Mouse (Mus musculus) gastrocnemius, postnatal 36 days (tissue): ENCODE results near the gene Faap20. TPM values are rescaled to one million over a fixed set of nuclear protein-coding genes. Genes with fewer than 3 reads are reported as not detected.

Source experiments
- DNase-seq, 2 experiments: peaks; one replicate each; pipeline ENCODE4 v3.0.0; 2022
- intact Hi-C: fragments of 180-260 bp; cut with DNase I; formaldehyde crosslinking; loops from one replicate; pipeline ENCODE4 v1.15.1; 2025
- total RNA-seq, 2 experiments: library from RNA; stranded (reverse); gene quantifications; 2 replicates each; pipeline ENCODE4 v1.2.3; 2021

The Faap20 gene
- total RNA-seq, 2 experiments from 2014 or later = 3.1 to 4.7 TPM

DNA sequence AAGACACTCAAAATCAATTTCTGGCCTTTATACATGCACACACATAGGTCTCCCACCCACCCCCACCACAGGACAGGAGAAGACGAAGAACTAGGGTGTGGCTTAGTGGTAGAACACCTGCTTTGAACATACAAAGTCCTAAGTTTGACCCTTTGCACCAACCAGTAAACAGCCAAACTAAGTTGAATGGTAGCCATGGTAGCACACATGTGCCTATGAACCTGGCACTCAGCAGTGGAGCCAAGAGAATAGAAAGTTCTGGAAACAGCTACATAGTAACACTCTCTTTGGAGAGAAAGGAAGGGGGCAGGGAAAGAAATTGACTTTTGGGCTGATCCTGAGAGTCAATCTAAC, 31.1 kb downstream of the Faap20 start:
- intact Hi-C loops = no loop called here
- no peak for DNase-seq

DNA sequence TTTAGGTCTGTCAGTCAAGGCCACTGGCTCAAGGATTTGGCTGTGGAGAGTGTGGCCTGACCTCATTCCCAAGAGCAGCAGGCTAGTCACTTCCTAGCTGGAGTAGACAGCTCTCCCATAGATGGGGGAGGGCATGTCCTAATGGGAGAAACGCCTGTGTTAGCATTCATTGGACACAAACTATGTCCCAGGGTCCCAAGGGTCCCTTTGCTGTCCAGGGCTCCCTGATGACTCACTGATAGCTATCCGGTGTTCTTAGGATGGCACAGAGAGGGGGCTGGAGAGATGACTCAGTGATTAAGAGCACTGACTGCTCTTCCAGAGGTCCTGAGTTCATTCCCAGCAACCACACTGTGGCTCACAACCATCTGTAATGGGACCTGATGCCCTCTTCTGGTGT, 31.6 kb downstream of the Faap20 start:
- intact Hi-C loops = no loop called here
- DNase-seq = no peak

DNA sequence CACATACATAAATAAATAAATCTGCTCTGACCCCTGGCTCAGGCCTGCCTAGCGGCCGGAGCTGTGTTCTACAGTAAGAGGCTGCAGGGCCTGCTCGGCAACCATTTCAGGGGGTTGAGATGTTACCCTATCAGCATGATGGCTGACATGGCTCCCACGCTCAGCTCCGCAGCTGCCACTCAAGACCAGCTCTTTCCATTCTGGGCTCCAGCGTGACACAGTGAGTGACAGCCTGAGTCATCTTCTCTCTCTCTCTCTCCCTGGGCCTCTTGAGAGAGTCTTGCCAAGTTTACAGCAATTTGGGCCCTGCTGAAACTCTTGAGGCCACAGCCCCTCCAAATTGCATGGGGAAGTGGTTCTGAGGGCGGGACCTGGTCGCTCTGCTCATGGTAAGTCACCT, 32.0 kb downstream of the Faap20 start:
- intact Hi-C loops = no loop called here

DNA sequence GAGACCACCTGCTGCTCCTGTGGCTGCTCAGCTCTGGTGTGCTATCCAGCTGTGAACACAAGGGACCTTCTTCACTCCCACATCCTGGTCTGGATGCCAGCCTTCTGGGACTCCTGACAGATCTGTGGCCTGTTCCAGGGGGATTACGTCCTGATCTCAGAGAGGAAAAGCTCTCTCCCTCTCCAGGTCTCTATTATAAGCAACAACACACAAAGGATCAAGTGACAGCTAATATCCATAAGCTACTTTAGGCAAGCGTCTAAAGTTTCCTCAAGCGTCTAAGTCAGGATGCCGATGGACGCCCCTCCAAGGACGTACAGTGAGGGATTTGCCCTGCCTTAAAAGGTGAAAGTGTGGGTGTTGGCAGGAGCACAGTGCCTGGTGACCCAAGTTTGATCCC, 32.6 kb downstream of the Faap20 start:
- no peak for DNase-seq
- intact Hi-C loops = no loop called here

More for the DNA sequence above, 32.0 kb downstream of the Faap20 start:
- DNase-seq = no peak

DNA sequence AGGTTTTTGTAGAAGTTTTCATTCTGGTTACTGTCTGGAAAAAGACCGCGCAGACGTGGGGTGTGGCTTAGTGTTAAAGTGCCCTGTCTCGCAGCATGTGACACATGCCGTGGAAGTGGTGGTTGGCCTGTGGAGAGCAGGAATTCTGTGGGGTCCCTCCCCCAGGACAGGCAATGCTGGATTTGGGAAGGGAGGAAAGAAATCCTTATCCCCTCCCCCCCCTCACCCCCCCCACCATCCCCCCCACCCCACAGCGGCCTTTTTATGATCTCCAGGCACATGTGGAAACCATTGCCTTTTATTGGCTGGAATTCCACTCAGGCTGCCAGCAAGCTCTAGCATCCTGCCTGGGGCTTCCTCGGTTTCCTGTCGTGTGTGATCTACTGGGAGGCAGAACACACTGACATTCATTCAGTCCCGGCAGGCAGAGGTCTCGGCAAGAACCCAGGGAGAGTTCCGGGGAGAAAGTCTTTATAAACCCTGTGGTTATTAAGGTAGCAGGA, 33.5 kb downstream of the Faap20 start:
- intact Hi-C loops = no loop called here
- DNase-seq = no peak

DNA sequence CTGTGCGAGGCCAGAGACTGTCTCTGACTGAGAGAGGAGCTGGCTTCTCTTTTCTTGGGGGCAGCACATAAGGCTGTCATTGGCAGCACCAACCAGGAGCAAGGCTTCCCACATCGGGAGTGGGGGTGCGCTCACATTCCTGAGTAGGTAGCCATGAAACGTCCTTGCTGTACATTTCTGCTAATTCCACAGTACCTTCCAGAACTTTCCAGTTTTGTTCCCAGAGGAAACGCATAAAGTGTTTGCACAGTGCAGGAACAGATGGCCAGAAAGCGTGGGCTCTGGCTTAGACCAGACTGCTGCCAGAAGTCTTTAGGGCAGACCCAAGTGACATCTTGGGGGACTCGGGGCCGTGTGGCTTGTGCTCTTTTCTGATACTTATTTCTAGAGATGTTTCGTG, 34.0 kb downstream of the Faap20 start:
- DNase-seq = no peak
- intact Hi-C loops = no loop called here

DNA sequence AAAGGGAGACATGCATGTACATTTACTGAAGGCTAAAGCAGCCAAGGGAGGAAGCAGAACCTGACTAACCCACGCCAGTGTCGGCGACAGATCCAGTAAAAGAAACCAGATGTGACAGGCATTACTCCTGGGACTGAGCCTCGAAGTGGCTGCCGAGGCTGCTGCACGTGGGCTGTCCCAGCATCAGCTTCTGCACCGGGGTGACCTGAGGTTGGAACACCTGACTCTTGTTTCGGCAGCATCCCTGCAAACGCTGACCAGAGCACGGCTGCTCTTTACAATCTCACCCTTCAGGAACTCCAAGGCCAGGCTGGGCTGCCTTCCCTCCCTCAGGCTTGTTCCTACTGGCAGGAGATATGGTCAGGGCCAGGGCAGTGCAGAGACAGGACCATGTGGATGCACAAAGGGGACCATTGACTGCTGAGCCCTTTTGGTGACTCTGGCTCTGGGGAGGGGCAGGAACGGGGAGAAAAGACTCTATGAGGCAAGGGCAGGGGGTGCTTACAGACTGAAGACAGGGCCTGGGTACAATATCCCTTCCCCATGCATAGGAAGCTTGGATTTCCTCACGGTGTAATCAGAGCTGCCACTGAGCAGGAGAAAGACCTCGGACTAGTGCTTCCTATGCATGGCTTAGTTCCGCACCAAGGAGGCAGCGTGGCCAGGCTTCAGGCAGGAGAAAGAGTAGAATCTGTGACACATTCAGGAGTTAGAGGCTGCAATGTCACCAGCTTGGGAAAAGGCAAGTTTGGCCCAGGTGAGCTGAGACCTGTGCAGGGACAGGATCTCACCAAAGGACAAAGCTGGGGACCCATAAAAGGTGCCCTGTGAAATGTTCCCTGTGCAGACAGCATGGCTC, 35.1 kb downstream of the Faap20 start:
- intact Hi-C loops = no loop called here

DNA sequence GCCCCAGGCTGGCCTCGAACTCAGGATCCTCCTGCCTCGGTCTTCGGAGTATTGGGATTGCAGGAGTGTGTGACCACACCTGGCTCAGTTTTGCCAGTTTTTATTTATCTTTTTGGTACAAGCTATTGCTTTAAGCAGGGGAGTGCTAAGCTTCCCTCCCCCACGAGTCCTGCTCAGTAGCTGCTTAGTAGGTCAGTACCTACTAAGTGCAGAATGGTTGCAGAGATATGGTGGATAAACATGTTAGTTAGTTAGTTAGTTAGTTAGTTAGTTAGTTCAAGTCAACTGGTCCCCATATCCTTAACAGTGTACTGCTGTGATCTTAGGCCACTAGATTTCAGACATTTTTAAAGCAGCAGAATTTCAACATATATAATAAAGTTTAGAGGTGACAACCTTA, 36.5 kb downstream of the Faap20 start:
- intact Hi-C loops = no loop called here
- DNase-seq = no peak

More for the DNA sequence above, 35.1 kb downstream of the Faap20 start:
- DNase-seq = no peak

DNA sequence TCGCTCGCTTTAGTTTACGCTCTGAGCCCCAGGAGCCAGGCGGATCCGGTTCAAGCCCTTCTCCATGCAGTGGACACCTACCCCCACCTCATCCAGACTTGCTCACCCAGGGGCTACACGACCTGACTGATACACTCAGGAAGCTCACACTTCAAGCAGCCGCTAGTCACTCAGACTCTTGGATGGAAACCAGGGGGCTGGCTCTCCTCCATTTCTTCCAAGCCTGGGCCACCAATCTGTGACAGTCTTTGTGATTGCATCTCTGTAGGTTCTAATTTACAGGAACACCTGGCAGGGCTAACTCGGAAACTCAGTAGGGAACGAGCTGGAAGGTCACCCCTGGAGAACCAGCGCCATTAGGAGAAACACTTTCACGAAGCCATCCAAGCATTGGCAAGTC, 38.1 kb downstream of the Faap20 start:
- no peak for DNase-seq
- intact Hi-C loops = no loop called here

DNA sequence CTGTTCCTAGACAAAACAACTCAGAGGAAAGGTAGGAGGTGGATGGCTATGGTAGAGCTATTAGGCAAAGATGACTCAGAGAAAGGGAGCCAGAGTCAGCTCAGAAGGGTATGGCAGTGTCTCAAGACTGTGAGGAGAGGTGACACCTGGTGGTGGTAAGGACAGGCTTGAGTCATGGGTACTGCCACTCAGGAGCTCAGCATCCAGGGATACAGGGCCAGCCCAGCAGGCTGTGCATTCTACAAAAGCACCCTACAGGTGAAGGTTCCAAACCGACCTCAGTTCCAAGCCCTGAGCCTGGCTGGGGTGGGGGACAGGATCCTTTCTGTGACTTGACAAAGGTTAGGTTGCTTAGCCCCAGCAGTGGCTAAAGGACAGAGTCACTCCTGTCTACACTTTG, 39.0 kb downstream of the Faap20 start:
- no peak for DNase-seq
- intact Hi-C loops = no loop called here

DNA sequence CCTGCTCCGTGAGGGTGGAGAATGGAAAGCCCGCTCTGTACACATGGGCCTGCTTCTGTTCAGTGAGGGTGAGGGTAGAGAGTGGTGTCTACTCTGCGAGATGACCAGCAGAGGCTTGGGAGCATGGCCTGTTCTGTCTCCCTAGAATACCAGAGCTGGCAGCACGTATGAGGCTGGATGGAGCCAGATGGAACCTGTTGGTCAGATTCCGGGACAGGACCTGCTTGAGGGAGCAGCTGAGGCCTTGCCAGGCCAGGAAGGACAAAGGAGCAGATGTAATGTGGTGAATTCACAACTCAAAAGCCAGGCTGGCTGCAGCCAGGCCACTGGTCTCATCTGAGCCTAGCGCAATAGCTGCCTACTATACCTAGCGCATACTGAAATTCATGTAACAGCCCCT, 40.4 kb downstream of the Faap20 start:
- intact Hi-C loops = no loop called here
- DNase-seq = no peak

DNA sequence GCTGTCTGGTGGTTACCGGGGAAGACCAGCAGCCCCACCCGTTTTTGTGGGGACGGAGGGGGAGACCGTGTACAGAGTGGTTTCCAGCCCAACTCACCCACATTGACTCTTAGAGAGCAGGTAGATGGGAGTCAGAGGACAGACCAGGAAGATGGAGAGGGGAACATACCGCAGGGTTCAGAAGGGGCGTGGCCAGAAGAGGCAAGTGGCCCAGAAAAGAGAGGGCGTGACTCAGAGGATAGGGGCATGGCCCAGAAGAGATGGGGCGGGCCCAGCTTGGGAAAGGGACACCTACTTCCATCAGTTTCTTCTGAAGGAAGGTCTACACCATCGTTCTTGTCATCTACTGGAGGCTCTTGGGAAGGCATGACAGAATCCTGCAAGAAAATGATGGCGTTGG, 43.3 kb downstream of the Faap20 start:
- intact Hi-C loops = no loop called here

DNA sequence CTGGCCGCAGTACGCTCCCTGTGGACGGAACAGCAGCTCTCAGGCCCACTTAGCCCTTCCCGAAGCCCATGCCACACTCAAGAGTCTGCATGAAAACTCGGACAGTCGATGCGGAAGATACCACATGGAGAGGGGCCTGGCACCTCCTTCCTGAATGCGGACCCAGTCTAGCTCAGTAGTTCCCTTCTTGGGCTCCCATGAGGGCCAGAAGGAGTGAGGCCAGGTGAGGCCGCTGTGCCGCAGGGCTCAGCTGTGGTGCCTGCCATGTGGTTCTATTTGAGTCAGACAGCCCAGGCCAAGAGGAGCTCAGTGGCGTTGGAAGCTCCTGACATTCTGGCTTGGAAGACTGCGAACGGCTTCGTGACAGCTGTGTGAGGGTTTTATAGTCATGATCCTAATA, 44.8 kb downstream of the Faap20 start:
- DNase-seq = no peak
- intact Hi-C loops = no loop called here

More for the DNA sequence above, 43.3 kb downstream of the Faap20 start:
- no peak for DNase-seq

DNA sequence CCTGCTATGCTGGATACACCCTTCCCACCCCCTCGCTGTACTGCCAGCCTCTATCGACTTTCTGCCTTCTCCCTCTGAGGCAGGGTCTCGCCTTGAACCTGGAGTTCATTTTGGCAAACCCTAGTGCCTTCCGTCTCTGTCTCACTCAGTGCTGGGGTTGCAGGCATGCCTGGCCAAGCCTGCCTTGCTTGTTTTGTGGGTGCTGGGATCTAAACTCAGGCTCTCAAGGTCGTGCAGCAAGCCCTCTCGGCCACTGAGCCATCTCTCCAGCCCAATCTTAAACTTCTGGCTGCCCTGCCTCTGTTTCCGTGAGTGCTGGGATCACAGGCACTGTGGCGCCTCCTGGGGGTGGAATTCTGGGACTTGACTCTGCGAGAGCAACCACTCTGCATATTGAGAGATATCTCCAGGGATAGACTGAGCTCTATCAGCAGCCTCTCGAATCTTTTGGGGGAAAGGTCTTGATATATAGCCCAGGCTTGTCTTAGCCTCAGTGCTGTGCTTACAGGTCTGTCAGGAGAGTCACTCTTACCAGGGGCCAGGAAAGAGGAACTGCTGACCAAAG, 45.5 kb downstream of the Faap20 start:
- intact Hi-C loops = no loop called here
- DNase-seq = no peak

DNA sequence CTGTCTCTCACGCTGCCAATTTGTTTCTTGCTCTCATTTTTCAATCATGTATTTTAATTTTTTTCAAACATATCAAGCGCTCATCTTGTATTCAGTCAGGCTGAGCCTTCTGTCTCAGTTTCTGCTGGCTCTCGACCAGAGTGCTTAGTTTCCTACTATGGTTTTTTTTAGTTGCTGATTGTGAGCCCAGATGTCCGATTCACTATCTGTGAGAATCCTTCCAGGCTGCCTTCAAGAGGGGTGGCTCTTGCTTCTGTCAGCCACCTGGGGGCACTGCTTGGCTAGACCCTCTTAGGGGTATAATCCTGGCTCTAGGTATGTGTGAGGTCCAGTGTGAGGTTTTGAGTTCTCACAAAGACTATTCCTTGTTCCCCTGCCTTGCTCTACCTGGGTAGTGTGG, 46.4 kb downstream of the Faap20 start:
- DNase-seq = no peak
- intact Hi-C loops = no loop called here

DNA sequence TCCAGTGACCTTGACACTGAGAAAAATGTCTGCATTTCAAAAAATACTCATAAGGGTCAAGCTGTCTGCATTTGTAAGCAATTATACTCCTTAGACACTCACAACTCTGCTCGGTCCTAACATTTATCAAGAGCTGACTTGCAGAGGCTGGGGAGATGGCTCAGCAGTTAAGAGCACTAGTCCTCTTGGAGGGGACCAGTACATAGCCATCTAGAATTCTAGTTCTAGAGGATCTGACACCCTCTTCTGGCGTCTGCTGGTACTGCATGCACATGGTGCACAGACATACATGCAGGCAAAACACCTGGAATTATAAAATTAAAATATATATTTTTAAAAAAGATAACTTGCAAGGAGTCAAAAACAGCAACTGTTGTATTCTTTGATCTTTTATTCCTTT, 47.5 kb downstream of the Faap20 start:
- intact Hi-C loops = no loop called here

DNA sequence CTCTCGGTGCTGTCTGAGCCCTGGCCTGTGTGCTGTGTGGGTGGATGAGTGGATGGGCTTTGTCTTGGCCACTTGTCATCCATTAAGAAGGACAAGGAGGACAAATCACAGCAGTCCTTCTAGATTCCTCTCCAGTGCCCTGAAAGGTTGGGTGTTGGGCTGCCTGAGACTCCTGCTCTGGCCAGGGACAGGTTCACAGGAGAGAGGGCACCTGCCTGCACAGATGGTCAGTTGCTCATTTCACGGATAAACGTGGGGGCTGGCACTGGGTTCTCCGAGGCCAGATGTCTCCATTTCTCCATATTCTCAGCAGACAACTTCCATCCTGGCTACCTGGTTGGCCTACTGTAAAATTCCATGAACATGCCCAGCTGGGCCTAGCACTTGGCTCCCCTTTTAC, 49.2 kb downstream of the Faap20 start:
- intact Hi-C loops = no loop called here
- no peak for DNase-seq

More for the DNA sequence above, 47.5 kb downstream of the Faap20 start:
- DNase-seq = no peak

DNA sequence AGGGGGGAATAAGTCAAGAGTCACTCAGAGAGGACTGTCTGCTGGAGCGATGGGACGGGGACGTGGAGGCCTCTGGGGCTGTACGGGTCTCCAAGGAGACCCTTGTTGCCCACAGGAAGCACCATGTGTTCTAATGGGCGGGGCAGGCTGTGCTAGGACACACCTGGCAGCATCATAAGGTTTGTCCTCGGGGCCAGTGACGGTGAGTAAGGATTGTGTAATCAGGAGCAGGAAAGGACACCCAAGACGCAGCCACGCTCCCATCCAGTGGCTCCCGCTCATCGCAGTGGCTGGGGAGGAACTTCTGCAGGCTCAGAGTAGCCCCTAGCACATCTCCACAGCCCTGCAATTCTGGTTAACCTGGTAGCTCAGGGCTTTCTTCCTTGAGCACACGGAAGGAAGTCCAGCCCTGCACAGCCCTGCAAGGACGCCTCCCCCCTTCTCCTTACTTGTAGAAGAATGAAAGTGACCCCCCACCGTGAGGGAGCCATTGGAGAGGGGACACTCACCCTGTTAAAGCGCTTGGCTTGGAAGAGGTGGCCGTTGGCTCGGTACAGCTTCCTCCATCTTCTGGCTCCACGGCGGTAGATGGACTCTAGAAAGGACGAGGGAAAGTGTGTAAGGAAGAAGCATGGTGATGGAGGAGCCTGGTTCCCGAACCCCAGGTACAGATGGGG, 51.0 kb downstream of the Faap20 start:
- intact Hi-C loops = no loop called here
- no peak for DNase-seq

DNA sequence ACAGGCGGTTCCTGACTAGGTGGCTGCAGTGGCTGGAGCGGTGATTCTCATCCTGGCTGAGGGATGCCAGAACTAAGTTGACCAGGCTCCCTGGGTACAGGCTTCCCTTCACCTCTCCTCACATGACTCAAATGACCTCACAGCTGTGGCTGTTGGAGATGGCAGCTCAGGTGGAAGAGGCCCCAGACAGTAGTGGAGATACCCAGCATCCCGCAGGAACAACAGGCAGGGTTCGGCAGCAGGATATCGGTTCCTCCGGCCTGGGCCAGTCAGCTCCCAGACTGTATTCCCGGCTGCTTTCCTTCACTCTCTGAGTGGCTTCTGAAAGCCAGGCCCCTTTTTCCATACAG, 51.5 kb downstream of the Faap20 start:
- DNase-seq = no peak
- intact Hi-C loops = no loop called here

DNA sequence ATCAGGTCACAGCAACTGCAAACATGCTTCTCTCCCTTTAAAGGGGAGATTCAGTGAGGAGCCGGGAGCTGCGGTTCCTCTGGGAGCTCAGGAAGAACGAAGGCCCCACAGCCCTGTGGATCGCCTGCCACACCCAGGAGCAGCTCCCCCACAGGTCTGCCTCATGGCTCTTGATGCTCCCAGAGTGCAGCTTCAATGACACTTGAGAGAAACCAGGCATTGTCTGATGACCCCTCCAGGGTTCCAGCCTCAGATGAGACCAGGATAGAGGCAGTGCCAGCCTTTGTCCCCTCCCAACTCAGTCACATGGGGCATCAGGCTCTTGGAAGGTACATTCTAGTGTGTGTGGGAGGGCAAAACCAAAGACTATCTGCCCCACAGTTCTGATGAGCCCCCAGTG, 52.4 kb downstream of the Faap20 start:
- intact Hi-C loops = no loop called here
- no peak for DNase-seq

DNA sequence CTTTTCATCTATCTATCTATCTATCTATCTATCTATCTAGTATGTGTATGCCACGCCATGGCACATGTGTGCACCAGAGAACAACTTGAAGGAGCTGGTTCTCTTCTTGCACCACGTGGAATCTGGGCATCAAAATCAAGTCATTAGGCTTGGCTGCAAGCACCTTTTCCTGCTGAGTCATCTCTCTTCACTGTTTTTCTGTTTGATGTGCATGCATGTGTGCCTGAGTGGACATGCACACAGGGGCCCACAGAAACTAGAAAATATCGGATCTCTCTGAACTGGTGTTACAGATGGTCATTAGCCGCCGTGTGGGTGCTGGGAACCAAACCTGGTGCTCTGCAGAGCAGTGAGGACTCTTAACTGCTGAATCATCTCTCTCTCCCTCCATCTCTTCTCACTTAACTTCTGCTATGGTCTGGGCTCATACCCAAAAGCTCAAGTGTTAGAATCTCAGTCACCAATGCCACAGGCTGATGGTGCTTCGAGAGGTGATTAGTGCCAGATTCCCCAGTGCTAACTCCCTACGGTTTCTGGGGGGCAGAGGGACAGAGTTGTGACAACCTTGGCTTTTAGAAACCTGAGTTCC, 55.0 kb downstream of the Faap20 start:
- intact Hi-C loops = loop anchor here (5.0 kb wide), 1 partner anchor 52 kb away; no protein-coding TSS in a partner anchor
- DNase-seq = no peak
